Mouse (Mus musculus) C2C12 (cell line): ENCODE measurements around the gene Kbtbd13.

ENCODE experiments used
- CEBPB ChIP-seq: IDR thresholded peaks from one replicate; pipeline ENCODE4 v1.6.1; 2011; ENCODE audit warnings: low read depth, mild to moderate bottlenecking, control low read depth, moderate library complexity
- CTCF ChIP-seq: IDR thresholded peaks from one replicate; pipeline ENCODE4 v1.5.1; 2011; ENCODE audit not compliant: control insufficient read depth, insufficient read depth, insufficient read length
- MAX ChIP-seq: IDR thresholded peaks from one replicate; pipeline ENCODE4 v1.6.1; 2011; ENCODE audit warnings: mild to moderate bottlenecking, control low read depth
- MYOD1 ChIP-seq: IDR thresholded peaks from one replicate; pipeline ENCODE4 v1.6.1; 2011; ENCODE audit warnings: low read depth; ENCODE audit not compliant: control insufficient read depth, insufficient read length
- USF1 ChIP-seq: IDR thresholded peaks from one replicate; pipeline ENCODE4 v1.6.1; 2011; ENCODE audit warnings: low read depth, mild to moderate bottlenecking, control low read depth, moderate library complexity

DNA sequence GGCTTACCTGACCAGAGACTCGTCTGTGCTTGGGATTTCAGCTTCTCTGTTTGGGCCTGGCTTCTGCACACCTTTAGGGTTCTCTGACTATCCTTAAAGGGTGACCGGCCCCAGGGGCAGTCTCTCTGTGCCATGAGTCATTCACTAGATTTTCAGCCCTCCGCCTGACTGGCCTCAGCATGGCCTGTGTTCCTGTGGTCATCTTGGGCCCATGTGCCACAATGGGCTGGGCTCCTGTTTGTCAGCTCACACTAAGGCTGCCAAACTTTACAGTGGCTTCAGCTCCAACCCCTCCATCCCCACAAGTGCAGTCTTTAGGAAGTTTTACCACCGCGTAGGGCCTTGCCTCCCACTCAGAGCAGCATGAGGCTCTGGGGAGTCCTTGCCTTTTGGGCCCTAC, 38.2 kb downstream of the Kbtbd13 start:
- no peak for TF ChIP-seq CTCF
- no peak for TF ChIP-seq USF1
- no peak for TF ChIP-seq MAX
- TF ChIP-seq MYOD1, result no peak
- TF ChIP-seq CEBPB, result no peak
